Mouse (Mus musculus): Measurements from ENCODE around the gene Taar6. TPM values are rescaled to one million over a fixed set of nuclear protein-coding genes. Genes with fewer than 3 reads are reported as not detected.

Gene Taar6
- polyA plus RNA-seq, 1 experiment from 2014 or later = not detected

GRCm38 (mm10) chr10:23964921-23965610, 20.4 kb downstream of the Taar6 start:
- no peak overlapping the region for H3K4me3 ChIP-seq (replicated peaks)
- H3K36me3 ChIP-seq (replicated peaks) = no peaks in the 10 kb centered on the region
- no peak overlapping the region for H3K27ac ChIP-seq
- no peak for ATAC-seq (ENCODE audit: low FRiP score)
- no peak overlapping the region for H3K4me2 ChIP-seq
- H3K9me3 ChIP-seq = no peaks in the 10 kb centered on the region
- WGBS = 91% methylated on average over 6 of the region's 6 CpGs
- no peaks in the 10 kb centered on the region for H3K4me1 ChIP-seq
- no peak overlapping the region for H3K9ac ChIP-seq
- no peaks in the 10 kb centered on the region for H3K27me3 ChIP-seq

- no peak overlapping the region for H3K9ac ChIP-seq
- no peak overlapping the region for H3K4me3 ChIP-seq (replicated peaks)
- WGBS = 62% methylated on average over 3 of the region's 3 CpGs
- no peaks in the 10 kb centered on the region for H3K27me3 ChIP-seq
- H3K4me1 ChIP-seq = no peaks in the 10 kb centered on the region
- H3K4me2 ChIP-seq = no peak overlapping the region
- ATAC-seq (ENCODE audit: low FRiP score) = no peak
- H3K9me3 ChIP-seq = no peaks in the 10 kb centered on the region
- no peaks in the 10 kb centered on the region for H3K36me3 ChIP-seq (replicated peaks)
- H3K27ac ChIP-seq = no peak overlapping the region
Measured at GRCm38 (mm10) chr10:23963444-23963843, 22.0 kb downstream of the Taar6 start.

GRCm38 (mm10) chr10:23960444-23960915, 25.0 kb downstream of the Taar6 start, which contains the start of gene Taar4:
Gene Taar4 (plus strand): TSS chr10:23960494.
- ATAC-seq (ENCODE audit: low FRiP score) = no peak
- 94% methylated on average over 13 of the region's 13 CpGs for WGBS

GRCm38 (mm10) chr10:23959071-23959470, 26.4 kb downstream of the Taar6 start:
- WGBS = 73% methylated on average over 3 of the region's 3 CpGs
- no peak for ATAC-seq (ENCODE audit: low FRiP score)
- Histone ChIP-seq H3K4me2 (no peak overlapping the region), H3K9ac (no peak overlapping the region), H3K27me3 (no peaks in the 10 kb centered on the region), H3K4me1 (no peaks in the 10 kb centered on the region), H3K9me3 (no peaks in the 10 kb centered on the region), H3K27ac (no peak overlapping the region), H3K36me3 (replicated peaks) (no peaks in the 10 kb centered on the region), H3K4me3 (replicated peaks) (no peak overlapping the region)

More at GRCm38 (mm10) chr10:23960444-23960915, 25.0 kb downstream of the Taar6 start, which contains the start of gene Taar4:
- H3K27me3 ChIP-seq = no peaks in the 10 kb centered on the region
- H3K27ac ChIP-seq = no peak within 1 kb of the TSS
- no peak within 1 kb of the TSS for H3K4me2 ChIP-seq
- no peak within 1 kb of the TSS for H3K9ac ChIP-seq
- no peaks in the 10 kb centered on the region for H3K9me3 ChIP-seq
- no peaks in the 10 kb centered on the region for H3K4me1 ChIP-seq
- H3K4me3 ChIP-seq (replicated peaks) = no peak within 1 kb of the TSS
- H3K36me3 ChIP-seq (replicated peaks) = no peaks in the 10 kb centered on the region

GRCm38 (mm10) chr10:23951714-23952113, 33.7 kb downstream of the Taar6 start:
- WGBS = 89% methylated on average over 6 of the region's 6 CpGs
- no peak for ATAC-seq (ENCODE audit: low FRiP score)

GRCm38 (mm10) chr10:23949508-23950005, 35.9 kb downstream of the Taar6 start, which contains the start of gene Taar3:
Gene Taar3 (plus strand): TSS chr10:23949558.
- 91% methylated on average over 16 of the region's 16 CpGs for WGBS
- no peak within 1 kb of the TSS for H3K4me2 ChIP-seq
- no peaks in the 10 kb centered on the region for H3K9me3 ChIP-seq
- H3K27ac ChIP-seq = no peak within 1 kb of the TSS
- H3K27me3 ChIP-seq = no peaks in the 10 kb centered on the region
- no peaks in the 10 kb centered on the region for H3K4me1 ChIP-seq
- H3K9ac ChIP-seq = no peak within 1 kb of the TSS
- no peaks in the 10 kb centered on the region for H3K36me3 ChIP-seq (replicated peaks)
- no peak for ATAC-seq (ENCODE audit: low FRiP score)
- H3K4me3 ChIP-seq (replicated peaks) = no peak within 1 kb of the TSS

More at GRCm38 (mm10) chr10:23951714-23952113, 33.7 kb downstream of the Taar6 start:
- Histone ChIP-seq H3K9ac (no peak overlapping the region), H3K4me3 (replicated peaks) (no peak overlapping the region), H3K9me3 (no peaks in the 10 kb centered on the region), H3K4me2 (no peak overlapping the region), H3K36me3 (replicated peaks) (no peaks in the 10 kb centered on the region), H3K27ac (no peak overlapping the region), H3K27me3 (no peaks in the 10 kb centered on the region), H3K4me1 (no peaks in the 10 kb centered on the region)

GRCm38 (mm10) chr10:23948026-23948425, 37.4 kb downstream of the Taar6 start:
- no peaks in the 10 kb centered on the region for H3K9me3 ChIP-seq
- no peak overlapping the region for H3K9ac ChIP-seq
- no peaks in the 10 kb centered on the region for H3K36me3 ChIP-seq (replicated peaks)
- no peak overlapping the region for H3K4me3 ChIP-seq (replicated peaks)
- no peaks in the 10 kb centered on the region for H3K4me1 ChIP-seq
- 65% methylated on average over 7 of the region's 7 CpGs for WGBS
- H3K4me2 ChIP-seq = no peak overlapping the region
- no peak overlapping the region for H3K27ac ChIP-seq
- ATAC-seq (ENCODE audit: low FRiP score) = no peak
- H3K27me3 ChIP-seq = no peaks in the 10 kb centered on the region

GRCm38 (mm10) chr10:23942465-23942864, 43.0 kb downstream of the Taar6 start:
- ATAC-seq (ENCODE audit: low FRiP score) = no peak
- Histone ChIP-seq H3K4me1 (0 out of 2 replicates have a peak, but pooled peaks cover 3% of the 10 kb centered on the region), H3K27me3 (no peaks in the 10 kb centered on the region), H3K9me3 (no peaks in the 10 kb centered on the region), H3K9ac (no peak overlapping the region), H3K36me3 (replicated peaks) (no peaks in the 10 kb centered on the region), H3K4me2 (no peak overlapping the region), H3K4me3 (replicated peaks) (no peak overlapping the region), H3K27ac (no peak overlapping the region)
- WGBS = 81% methylated on average over 5 of the region's 5 CpGs

- Histone ChIP-seq H3K4me3 (replicated peaks) (no peak within 1 kb of the TSS), H3K36me3 (replicated peaks) (no peaks in the 10 kb centered on the region), H3K4me2 (no peak within 1 kb of the TSS), H3K4me1 (0 out of 2 replicates have a peak, but pooled peaks cover 3% of the 10 kb centered on the region), H3K9ac (no peak within 1 kb of the TSS), H3K27me3 (no peaks in the 10 kb centered on the region), H3K27ac (no peak within 1 kb of the TSS), H3K9me3 (no peaks in the 10 kb centered on the region)
- ATAC-seq (ENCODE audit: low FRiP score) = no peak
- WGBS = 58% methylated on average over 6 of the region's 6 CpGs
Measured at GRCm38 (mm10) chr10:23938312-23938711, 47.1 kb downstream of the Taar6 start, which contains the start of gene Taar2. Gene Taar2 (plus strand): TSS chr10:23938572.

- ATAC-seq (ENCODE audit: low FRiP score) = no peak
- Histone ChIP-seq H3K27me3 (no peaks in the 10 kb centered on the region), H3K4me1 (0 out of 2 replicates have a peak, but pooled peaks cover 3% of the 10 kb centered on the region), H3K36me3 (replicated peaks) (no peaks in the 10 kb centered on the region), H3K4me2 (no peak overlapping the region), H3K9me3 (no peaks in the 10 kb centered on the region), H3K4me3 (replicated peaks) (no peak overlapping the region), H3K27ac (no peak overlapping the region), H3K9ac (no peak overlapping the region)
- 41% methylated on average over 4 of the region's 4 CpGs for WGBS
Measured at GRCm38 (mm10) chr10:23937613-23938012, 47.8 kb downstream of the Taar6 start.

All from forebrain, embryonic 12.5 days (tissue).